Mouse (Mus musculus): Measurements from ENCODE around the gene Gap43. TPM values are rescaled to one million over a fixed set of nuclear protein-coding genes. Genes with fewer than 3 reads are reported as not detected.
"Not testable (repeated sequence)": the region's sequence is repeated elsewhere in the genome, so short reads cannot be mapped to it uniquely, and the experiment has no call there.

Gene Gap43
- 57.3 and 59.3 TPM in 2 replicates for polyA plus RNA-seq (2015; fragmentation: Nextera tagmentation; extraction: Ambion mirVana)

DNA sequence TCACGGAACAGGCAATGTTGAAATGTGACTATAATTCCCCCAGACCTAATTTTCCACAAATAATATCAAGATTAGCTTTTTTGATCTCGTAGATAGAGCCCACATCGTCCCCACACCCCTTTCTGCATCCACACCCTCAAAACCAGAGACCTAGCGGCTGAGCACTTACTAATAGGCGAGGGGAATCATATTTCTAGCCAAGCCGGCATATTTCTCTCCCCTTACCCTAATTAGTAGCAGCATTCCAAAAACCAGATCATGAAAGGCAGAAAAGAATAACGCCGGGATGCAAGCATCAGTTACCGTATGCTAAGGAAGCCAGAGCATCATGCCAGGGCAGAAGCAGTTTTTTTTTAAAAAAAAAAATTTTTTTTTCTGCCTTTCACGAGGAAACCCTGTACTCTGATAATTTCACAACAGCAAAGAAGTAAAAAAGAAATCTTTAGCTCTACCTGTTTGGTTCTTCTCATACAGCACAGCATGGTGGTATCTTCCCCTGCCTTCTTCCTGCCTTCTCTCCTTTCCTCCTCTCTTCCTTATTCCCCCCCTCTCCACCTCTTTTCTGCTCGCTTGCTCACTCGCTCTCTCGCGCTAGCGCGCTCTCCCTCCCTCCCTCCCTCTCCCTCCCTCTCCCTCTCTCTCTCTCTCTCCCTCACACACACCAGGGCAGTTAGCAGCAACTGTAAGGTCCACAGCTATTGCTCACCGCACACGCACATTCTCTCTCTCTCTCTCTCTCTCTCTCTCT, at the start of gene Gap43:
Gene Gap43, minus strand, starts transcription at position 631 of the 748 bp plus-strand sequence.
- Histone ChIP-seq H3K36me3 (ENCODE audit: control insufficient read depth, insufficient read depth, low read length) (no peaks in the 10 kb centered on the region), H3K27me3 (ENCODE audit: control insufficient read depth, insufficient read depth, low read length) (no peaks in the 10 kb centered on the region), H3K4me3 (replicated peaks; ENCODE audit: low read length) (peak within 1 kb of the TSS; percentile 34), H3K4me2 (ENCODE audit: low read depth, low read length) (peak within 1 kb of the TSS; percentile 60), H3K27ac (ENCODE audit: low read length) (no peak within 1 kb of the TSS), H3K9me3 (replicated peaks; ENCODE audit: control insufficient read depth, low read length) (no peaks in the 10 kb centered on the region), H3K9ac (ENCODE audit: low read length) (peak within 1 kb of the TSS; percentile 52; the same call in 1 of the 2 replicates), H3K4me1 (ENCODE audit: control insufficient read depth, insufficient read depth, low read length) (no peaks in the 10 kb centered on the region)
- WGBS, result 1% methylated on average over 18 of the region's 18 CpGs
- 0 out of 2 replicates have a peak, but pooled peaks have one; percentile 53 for ATAC-seq (ENCODE audit: insufficient read depth, low FRiP score)

DNA sequence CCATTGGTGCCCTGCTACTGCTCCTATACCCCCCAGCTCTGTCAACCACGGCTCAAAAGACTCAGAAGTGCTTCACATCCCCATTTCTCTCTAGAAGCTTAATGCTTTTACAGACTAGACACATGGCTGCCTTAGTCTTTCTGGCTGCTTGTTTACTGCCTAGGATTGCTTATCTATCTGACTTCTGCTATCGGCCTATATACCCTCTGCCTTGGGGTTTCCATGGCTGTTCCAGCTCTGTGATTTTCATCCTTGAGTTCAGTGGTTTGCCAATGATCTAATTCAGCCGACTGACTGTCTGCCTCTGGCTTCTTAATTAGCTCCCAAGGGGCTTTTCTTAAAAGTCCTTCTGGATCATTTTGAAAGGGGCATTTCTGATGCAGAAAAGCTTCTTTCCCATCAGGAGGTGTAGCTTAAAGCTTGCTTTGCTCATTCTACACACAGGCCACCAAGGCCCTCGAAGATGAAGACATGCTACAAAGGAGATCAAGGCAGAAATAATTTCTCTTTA, 40.9 kb upstream of the Gap43 start:
- Histone ChIP-seq H3K36me3 (ENCODE audit: control insufficient read depth, insufficient read depth, low read length) (no peaks in the 10 kb centered on the region), H3K9me3 (replicated peaks; ENCODE audit: control insufficient read depth, low read length) (no peaks in the 10 kb centered on the region), H3K4me1 (ENCODE audit: control insufficient read depth, insufficient read depth, low read length) (no peaks in the 10 kb centered on the region), H3K4me3 (replicated peaks; ENCODE audit: low read length) (no peak overlapping the region), H3K9ac (ENCODE audit: low read length) (no peak overlapping the region), H3K27me3 (ENCODE audit: control insufficient read depth, insufficient read depth, low read length) (no peaks in the 10 kb centered on the region), H3K4me2 (ENCODE audit: low read depth, low read length) (no peak overlapping the region), H3K27ac (ENCODE audit: low read length) (no peak overlapping the region)
- ATAC-seq (ENCODE audit: insufficient read depth, low FRiP score), result no peak
- 61% methylated on average over 4 of the region's 4 CpGs for WGBS

DNA sequence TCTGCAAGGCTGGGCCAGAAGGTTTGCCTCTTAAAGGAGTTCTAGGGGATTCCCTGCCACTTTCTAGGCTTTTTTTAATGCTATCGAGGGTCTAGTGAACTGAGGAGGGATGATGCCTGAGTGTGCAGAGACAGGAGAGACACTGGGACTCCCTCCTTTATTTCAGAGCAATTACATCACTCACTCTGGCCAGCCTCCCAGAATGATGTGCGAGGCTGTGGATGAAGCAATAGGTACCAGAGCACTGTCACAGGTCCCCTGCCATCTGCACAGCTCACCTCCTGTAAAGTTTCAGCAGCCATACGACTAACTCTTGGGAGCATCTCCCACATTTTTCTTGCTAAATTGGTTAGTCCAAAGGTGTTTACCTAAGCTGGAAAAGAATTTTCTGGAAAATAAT, 40.2 kb upstream of the Gap43 start:
- Histone ChIP-seq H3K4me2 (ENCODE audit: low read depth, low read length) (no peak overlapping the region), H3K27me3 (ENCODE audit: control insufficient read depth, insufficient read depth, low read length) (no peaks in the 10 kb centered on the region), H3K9ac (ENCODE audit: low read length) (no peak overlapping the region), H3K9me3 (replicated peaks; ENCODE audit: control insufficient read depth, low read length) (no peaks in the 10 kb centered on the region), H3K4me1 (ENCODE audit: control insufficient read depth, insufficient read depth, low read length) (no peaks in the 10 kb centered on the region), H3K36me3 (ENCODE audit: control insufficient read depth, insufficient read depth, low read length) (no peaks in the 10 kb centered on the region), H3K27ac (ENCODE audit: low read length) (no peak overlapping the region), H3K4me3 (replicated peaks; ENCODE audit: low read length) (no peak overlapping the region)
- ATAC-seq (ENCODE audit: insufficient read depth, low FRiP score), result no peak
- WGBS, result 60% methylated on average over 3 of the region's 3 CpGs

DNA sequence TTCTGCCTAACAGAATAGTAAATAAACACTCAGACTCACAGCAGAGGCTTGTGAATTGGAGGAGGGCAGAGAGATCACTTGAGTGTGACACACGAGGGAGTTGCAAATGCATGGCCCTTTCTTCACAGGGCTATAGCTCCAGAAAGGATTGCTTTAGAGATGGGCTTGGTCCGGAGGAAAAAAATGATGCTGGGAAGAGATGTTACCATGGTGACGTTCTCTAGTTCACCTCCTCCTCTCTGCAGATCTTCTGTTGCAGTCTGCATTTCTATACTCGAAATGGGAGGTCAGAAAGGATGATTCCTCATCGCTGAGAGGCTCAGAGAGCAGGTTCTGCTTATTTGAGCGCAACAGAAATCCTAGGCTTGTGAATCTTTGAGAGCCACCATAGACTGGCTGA, 29.7 kb upstream of the Gap43 start:
- WGBS, result 78% methylated on average over 6 of the region's 6 CpGs

GRCm38 (mm10) chr16:42369346-42369745, 28.9 kb upstream of the Gap43 start:
- WGBS, result 79% methylated on average over 6 of the region's 6 CpGs
- H3K4me2 ChIP-seq (ENCODE audit: low read depth, low read length), result no peak overlapping the region
- H3K27me3 ChIP-seq (ENCODE audit: control insufficient read depth, insufficient read depth, low read length), result no peaks in the 10 kb centered on the region
- no peaks in the 10 kb centered on the region for H3K4me1 ChIP-seq (ENCODE audit: control insufficient read depth, insufficient read depth, low read length)
- no peak overlapping the region for H3K9ac ChIP-seq (ENCODE audit: low read length)
- H3K36me3 ChIP-seq (ENCODE audit: control insufficient read depth, insufficient read depth, low read length), result no peaks in the 10 kb centered on the region
- ATAC-seq (ENCODE audit: insufficient read depth, low FRiP score), result no peak
- H3K27ac ChIP-seq (ENCODE audit: low read length), result no peak overlapping the region
- H3K4me3 ChIP-seq (replicated peaks; ENCODE audit: low read length), result no peak overlapping the region
- H3K9me3 ChIP-seq (replicated peaks; ENCODE audit: control insufficient read depth, low read length), result no peaks in the 10 kb centered on the region

More for the DNA sequence above, 29.7 kb upstream of the Gap43 start:
- H3K9ac ChIP-seq (ENCODE audit: low read length), result no peak overlapping the region
- H3K36me3 ChIP-seq (ENCODE audit: control insufficient read depth, insufficient read depth, low read length), result no peaks in the 10 kb centered on the region
- no peak overlapping the region for H3K4me3 ChIP-seq (replicated peaks; ENCODE audit: low read length)
- no peaks in the 10 kb centered on the region for H3K27me3 ChIP-seq (ENCODE audit: control insufficient read depth, insufficient read depth, low read length)
- H3K4me1 ChIP-seq (ENCODE audit: control insufficient read depth, insufficient read depth, low read length), result no peaks in the 10 kb centered on the region
- no peak for ATAC-seq (ENCODE audit: insufficient read depth, low FRiP score)
- H3K27ac ChIP-seq (ENCODE audit: low read length), result no peak overlapping the region
- no peaks in the 10 kb centered on the region for H3K9me3 ChIP-seq (replicated peaks; ENCODE audit: control insufficient read depth, low read length)
- no peak overlapping the region for H3K4me2 ChIP-seq (ENCODE audit: low read depth, low read length)

- Histone ChIP-seq H3K4me1 (ENCODE audit: control insufficient read depth, insufficient read depth, low read length) (no peaks in the 10 kb centered on the region), H3K4me2 (ENCODE audit: low read depth, low read length) (no peak overlapping the region), H3K27me3 (ENCODE audit: control insufficient read depth, insufficient read depth, low read length) (no peaks in the 10 kb centered on the region), H3K27ac (ENCODE audit: low read length) (no peak overlapping the region), H3K36me3 (ENCODE audit: control insufficient read depth, insufficient read depth, low read length) (no peaks in the 10 kb centered on the region), H3K4me3 (replicated peaks; ENCODE audit: low read length) (no peak overlapping the region), H3K9ac (ENCODE audit: low read length) (no peak overlapping the region), H3K9me3 (replicated peaks; ENCODE audit: control insufficient read depth, low read length) (no peaks in the 10 kb centered on the region)
- ATAC-seq (ENCODE audit: insufficient read depth, low FRiP score), result no peak
- WGBS, result 90% methylated on average over 4 of the region's 4 CpGs
These were observed 19.6 kb upstream of the Gap43 start for GRCm38 (mm10) chr16:42360061-42360460.

GRCm38 (mm10) chr16:42358058-42358457, 17.6 kb upstream of the Gap43 start:
- Histone ChIP-seq H3K9ac (ENCODE audit: low read length) (no peak overlapping the region), H3K36me3 (ENCODE audit: control insufficient read depth, insufficient read depth, low read length) (no peaks in the 10 kb centered on the region), H3K27me3 (ENCODE audit: control insufficient read depth, insufficient read depth, low read length) (no peaks in the 10 kb centered on the region), H3K4me1 (ENCODE audit: control insufficient read depth, insufficient read depth, low read length) (no peaks in the 10 kb centered on the region), H3K27ac (ENCODE audit: low read length) (no peak overlapping the region), H3K4me2 (ENCODE audit: low read depth, low read length) (no peak overlapping the region), H3K4me3 (replicated peaks; ENCODE audit: low read length) (no peak overlapping the region), H3K9me3 (replicated peaks; ENCODE audit: control insufficient read depth, low read length) (no peaks in the 10 kb centered on the region)
- 82% methylated on average over 4 of the region's 4 CpGs for WGBS
- ATAC-seq (ENCODE audit: insufficient read depth, low FRiP score), result no peak

DNA sequence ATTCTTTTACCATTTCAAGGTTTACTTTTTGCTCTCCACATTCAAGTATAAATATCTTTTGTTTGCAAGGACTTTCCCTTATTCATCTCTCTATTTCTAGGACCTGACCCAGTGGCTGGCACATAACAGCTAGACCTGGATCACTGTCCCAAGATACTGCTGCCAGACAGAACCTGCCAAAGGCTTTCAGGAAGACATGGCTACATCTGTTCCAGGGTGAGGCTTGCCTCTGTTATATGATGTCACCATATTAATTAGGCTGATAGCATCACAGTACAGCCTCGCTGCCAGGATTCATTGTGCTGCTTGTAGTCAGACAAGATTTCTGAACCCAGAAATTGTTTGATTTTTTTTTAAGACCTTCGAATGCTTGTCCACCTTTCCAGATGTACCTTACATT, 9.6 kb upstream of the Gap43 start:
- no peaks in the 10 kb centered on the region for H3K9me3 ChIP-seq (replicated peaks; ENCODE audit: control insufficient read depth, low read length)
- WGBS, result 87% methylated on average over 2 of the region's 2 CpGs

GRCm38 (mm10) chr16:42340865-42341264, 414 bp upstream of the Gap43 start:
- ATAC-seq (ENCODE audit: insufficient read depth, low FRiP score); H3K9ac ChIP-seq (ENCODE audit: low read length): not testable (repeated sequence)

More for the DNA sequence above, 9.6 kb upstream of the Gap43 start:
- no peak overlapping the region for H3K4me3 ChIP-seq (replicated peaks; ENCODE audit: low read length)
- no peaks in the 10 kb centered on the region for H3K27me3 ChIP-seq (ENCODE audit: control insufficient read depth, insufficient read depth, low read length)
- H3K4me2 ChIP-seq (ENCODE audit: low read depth, low read length), result no peak overlapping the region
- H3K9ac ChIP-seq (ENCODE audit: low read length), result no peak overlapping the region
- H3K27ac ChIP-seq (ENCODE audit: low read length), result no peak overlapping the region
- H3K4me1 ChIP-seq (ENCODE audit: control insufficient read depth, insufficient read depth, low read length), result no peaks in the 10 kb centered on the region
- no peaks in the 10 kb centered on the region for H3K36me3 ChIP-seq (ENCODE audit: control insufficient read depth, insufficient read depth, low read length)
- no peak for ATAC-seq (ENCODE audit: insufficient read depth, low FRiP score)

More at GRCm38 (mm10) chr16:42340865-42341264, 414 bp upstream of the Gap43 start:
- H3K4me2 ChIP-seq (ENCODE audit: low read depth, low read length), result 0 out of 2 replicates have a peak overlapping the region, but pooled peaks have one; percentile 60
- 11% methylated on average over 2 of the region's 3 CpGs for WGBS
- H3K9me3 ChIP-seq (replicated peaks; ENCODE audit: control insufficient read depth, low read length); H3K27ac ChIP-seq (ENCODE audit: low read length); H3K36me3 ChIP-seq (ENCODE audit: control insufficient read depth, insufficient read depth, low read length); H3K27me3 ChIP-seq (ENCODE audit: control insufficient read depth, insufficient read depth, low read length); H3K4me1 ChIP-seq (ENCODE audit: control insufficient read depth, insufficient read depth, low read length); H3K4me3 ChIP-seq (replicated peaks; ENCODE audit: low read length): not testable (repeated sequence)
